Mouse (Mus musculus): ENCODE results near the gene Srp9. TPM values are rescaled to one million over a fixed set of nuclear protein-coding genes. Genes with fewer than 3 reads are reported as not detected.

Gene Srp9
- total and polyA plus RNA-seq, 2 experiments from 2014 or later, result 65.0 to 147 TPM

DNA sequence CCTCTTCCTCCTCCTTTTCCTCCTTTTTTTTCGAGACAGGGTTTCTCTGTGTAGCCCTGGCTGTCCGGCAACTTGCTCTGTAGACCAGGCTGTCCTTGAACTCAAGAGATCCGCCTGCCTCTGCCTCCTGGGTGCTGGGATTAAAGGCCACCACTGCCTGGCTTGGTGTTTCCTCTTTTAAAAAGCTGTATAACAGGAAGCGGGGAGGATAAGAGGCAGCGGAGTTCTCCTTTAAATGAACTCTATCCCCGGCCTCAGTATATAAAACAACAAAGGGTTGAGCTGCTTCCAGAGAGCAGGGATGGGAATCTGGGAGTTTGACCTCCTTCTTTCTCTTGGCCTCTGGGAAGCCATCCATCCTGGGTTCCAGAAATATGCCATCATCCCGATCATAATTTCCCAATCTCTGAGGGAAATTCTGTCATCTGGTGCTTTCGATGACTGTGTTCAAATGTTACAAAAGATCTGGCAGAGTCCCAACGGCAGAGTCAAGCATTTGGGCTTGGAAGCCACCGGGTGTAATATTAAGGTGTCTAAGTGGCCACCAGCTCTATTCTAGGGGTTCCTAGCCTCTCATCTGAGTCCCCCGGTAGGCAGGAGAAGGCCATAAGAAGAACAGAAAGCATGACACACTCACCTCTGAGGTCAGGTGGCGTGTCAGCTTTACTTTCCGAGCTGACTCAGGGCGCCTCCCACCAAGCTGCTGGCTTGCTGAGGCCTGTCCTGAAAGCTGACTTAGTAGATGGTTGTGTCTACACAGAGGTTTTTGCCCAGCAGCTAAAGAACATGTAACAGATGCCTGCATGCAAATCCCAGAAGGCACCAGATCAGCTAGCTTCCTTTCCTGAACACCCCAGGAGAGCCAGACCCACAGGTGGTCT lies 36.5 kb upstream of the Srp9 start:
- TF ChIP-seq CTCF (IDR thresholded peaks at IDR 0.05; ENCODE audit: low read depth) (no peak), EP300 (IDR thresholded peaks at IDR 0.05; ENCODE audit: low read depth) (no peak)
- DNase-seq (ENCODE audit: low spot score) (no peak), ATAC-seq (ENCODE audit: insufficient read depth, low read depth) (no peak)
- Histone ChIP-seq H3K4me3 (ENCODE audit: low read depth, low read length) (no peak overlapping the region), H3K9ac (replicated peaks; ENCODE audit: low read depth, low read length) (no peak overlapping the region), H3K36me3 (replicated peaks; ENCODE audit: control insufficient read depth, insufficient read depth, low read length) (no peaks in the 10 kb centered on the region), H3K4me1 (ENCODE audit: control insufficient read depth, insufficient read depth) (peaks cover 38% of the 10 kb centered on the region), H3K27me3 (ENCODE audit: control insufficient read depth, insufficient read depth, low read length) (no peaks in the 10 kb centered on the region), H3K4me2 (ENCODE audit: low read depth, low read length) (no peak overlapping the region), H3K27ac (ENCODE audit: low read depth) (peak overlapping the region; percentile 67), H3K9me3 (replicated peaks; ENCODE audit: control insufficient read depth, low read length) (no peaks in the 10 kb centered on the region)
- 74% methylated on average over 14 of the region's 14 CpGs for WGBS

GRCm38 (mm10) chr1:182088844-182089418 lies 35.6 kb upstream of the Srp9 start:
- WGBS, result 18% methylated on average over 14 of the region's 14 CpGs
- DNase-seq (ENCODE audit: low spot score) (peak; percentile 74), ATAC-seq (ENCODE audit: insufficient read depth, low read depth) (peak; percentile 81)
- Histone ChIP-seq H3K9me3 (replicated peaks; ENCODE audit: control insufficient read depth, low read length) (no peaks in the 10 kb centered on the region), H3K9ac (replicated peaks; ENCODE audit: low read depth, low read length) (0 out of 2 replicates have a peak overlapping the region, but pooled peaks have one; percentile 21), H3K36me3 (replicated peaks; ENCODE audit: control insufficient read depth, insufficient read depth, low read length) (no peaks in the 10 kb centered on the region), H3K4me2 (ENCODE audit: low read depth, low read length) (no peak overlapping the region), H3K4me3 (ENCODE audit: low read depth, low read length) (no peak overlapping the region), H3K27me3 (ENCODE audit: control insufficient read depth, insufficient read depth, low read length) (no peaks in the 10 kb centered on the region), H3K27ac (ENCODE audit: low read depth) (peak overlapping the region; percentile 67), H3K4me1 (ENCODE audit: control insufficient read depth, insufficient read depth) (peaks cover 38% of the 10 kb centered on the region)
- TF ChIP-seq EP300 (IDR thresholded peaks at IDR 0.05; ENCODE audit: low read depth), result no peak
- no peak for TF ChIP-seq CTCF (IDR thresholded peaks at IDR 0.05; ENCODE audit: low read depth)

DNA sequence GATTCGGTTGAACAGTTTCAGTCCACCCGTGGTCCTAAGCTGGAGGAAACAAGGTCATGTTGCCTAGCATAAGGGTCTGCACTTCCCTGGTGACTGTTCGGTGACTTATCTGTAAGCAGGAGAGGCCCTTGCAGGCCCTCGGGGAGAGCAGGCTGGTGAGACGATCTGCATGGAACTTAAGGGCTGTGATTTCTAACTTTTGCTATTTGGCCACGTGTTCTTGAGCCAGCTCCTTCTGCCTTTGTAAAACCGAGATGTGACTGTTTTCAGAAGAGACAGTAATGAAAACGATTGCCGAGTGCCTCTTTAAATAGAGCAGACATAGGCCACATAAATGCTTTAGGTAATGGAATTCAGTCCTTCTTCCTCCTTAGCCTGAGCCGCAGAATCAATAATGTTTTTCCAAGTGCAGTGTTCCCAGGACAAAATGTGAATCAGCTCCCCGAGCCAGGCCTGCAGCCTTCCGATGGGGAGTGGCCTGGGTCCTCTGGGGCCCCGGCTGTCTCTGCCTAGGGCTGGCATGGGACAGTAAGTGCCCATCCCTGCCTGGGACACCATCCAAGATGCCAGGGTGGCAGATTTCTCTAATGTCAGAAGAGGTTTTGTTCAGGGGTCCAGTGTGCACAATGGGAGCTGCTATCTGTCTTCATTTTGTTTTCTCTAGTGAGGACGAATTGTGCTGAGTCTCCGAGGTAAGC lies 34.8 kb upstream of the Srp9 start:
- 20% methylated on average over 15 of the region's 15 CpGs for WGBS
- peaks cover 40% of the 10 kb centered on the region for H3K4me1 ChIP-seq (ENCODE audit: control insufficient read depth, insufficient read depth)
- no peaks in the 10 kb centered on the region for H3K27me3 ChIP-seq (ENCODE audit: control insufficient read depth, insufficient read depth, low read length)
- TF ChIP-seq CTCF (IDR thresholded peaks at IDR 0.05; ENCODE audit: low read depth) (no peak), EP300 (IDR thresholded peaks at IDR 0.05; ENCODE audit: low read depth) (no peak)
- no peaks in the 10 kb centered on the region for H3K36me3 ChIP-seq (replicated peaks; ENCODE audit: control insufficient read depth, insufficient read depth, low read length)
- H3K9me3 ChIP-seq (replicated peaks; ENCODE audit: control insufficient read depth, low read length), result no peaks in the 10 kb centered on the region
- peak overlapping the region; percentile 21; the same call in 1 of the 2 replicates for H3K9ac ChIP-seq (replicated peaks; ENCODE audit: low read depth, low read length)
- ATAC-seq (ENCODE audit: insufficient read depth, low read depth) (no peak), DNase-seq (ENCODE audit: low spot score) (no peak)
- H3K4me3 ChIP-seq (ENCODE audit: low read depth, low read length), result no peak overlapping the region
- H3K27ac ChIP-seq (ENCODE audit: low read depth), result peak overlapping the region; percentile 67
- H3K4me2 ChIP-seq (ENCODE audit: low read depth, low read length), result no peak overlapping the region

DNA sequence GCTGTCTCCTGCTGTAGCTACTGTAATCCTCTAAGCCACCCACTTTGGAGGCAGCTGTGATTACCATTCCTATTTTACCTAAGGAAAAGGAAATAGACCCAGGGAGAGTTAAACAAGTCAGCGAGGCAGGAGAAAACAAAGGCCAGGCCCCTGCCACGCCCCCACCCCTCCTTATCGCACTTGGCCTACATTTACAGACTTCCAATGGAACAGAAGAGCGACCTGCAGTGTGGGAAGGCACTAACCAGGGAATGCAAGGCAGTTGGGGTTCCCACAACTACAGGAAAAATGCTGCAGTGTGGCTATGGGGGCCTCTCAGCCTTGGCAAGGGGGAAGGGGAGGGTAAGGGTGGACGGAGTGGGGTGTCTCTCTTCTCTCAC lies 34.2 kb upstream of the Srp9 start:
- H3K36me3 ChIP-seq (replicated peaks; ENCODE audit: control insufficient read depth, insufficient read depth, low read length), result no peaks in the 10 kb centered on the region

DNA sequence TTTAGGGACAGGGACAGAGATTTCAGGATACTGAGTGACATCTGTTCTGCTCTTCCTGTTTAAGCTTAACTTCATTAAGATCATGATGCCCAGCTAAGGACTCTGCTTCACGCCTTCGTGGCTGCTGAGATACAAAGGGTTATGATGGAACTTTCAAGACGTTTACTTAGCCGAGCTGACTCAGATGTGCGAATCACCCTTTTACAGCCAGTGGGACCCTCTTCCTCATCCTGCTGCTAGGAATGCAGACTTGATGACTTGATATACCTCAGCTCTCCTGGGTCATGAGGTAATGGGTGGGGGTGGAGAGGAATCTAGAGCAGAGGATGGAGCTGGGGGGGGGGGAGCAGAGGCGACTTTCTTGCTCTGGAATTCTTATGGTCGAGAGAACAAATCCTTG lies 33.3 kb upstream of the Srp9 start:
- H3K36me3 ChIP-seq (replicated peaks; ENCODE audit: control insufficient read depth, insufficient read depth, low read length), result no peaks in the 10 kb centered on the region
- ATAC-seq (ENCODE audit: insufficient read depth, low read depth) (no peak), DNase-seq (ENCODE audit: low spot score) (no peak)
- no peak overlapping the region for H3K9ac ChIP-seq (replicated peaks; ENCODE audit: low read depth, low read length)
- 65% methylated on average over 7 of the region's 7 CpGs for whole genome bisulfite sequencing
- no peaks in the 10 kb centered on the region for H3K9me3 ChIP-seq (replicated peaks; ENCODE audit: control insufficient read depth, low read length)
- H3K4me2 ChIP-seq (ENCODE audit: low read depth, low read length), result no peak overlapping the region
- H3K4me1 ChIP-seq (ENCODE audit: control insufficient read depth, insufficient read depth), result peaks cover 48% of the 10 kb centered on the region
- TF ChIP-seq CTCF (IDR thresholded peaks at IDR 0.05; ENCODE audit: low read depth), result no peak
- no peak for TF ChIP-seq EP300 (IDR thresholded peaks at IDR 0.05; ENCODE audit: low read depth)
- H3K27me3 ChIP-seq (ENCODE audit: control insufficient read depth, insufficient read depth, low read length), result no peaks in the 10 kb centered on the region
- no peak overlapping the region for H3K4me3 ChIP-seq (ENCODE audit: low read depth, low read length)
- H3K27ac ChIP-seq (ENCODE audit: low read depth), result no peak overlapping the region

More for the DNA sequence above, 34.2 kb upstream of the Srp9 start:
- H3K27ac ChIP-seq (ENCODE audit: low read depth), result peak overlapping the region; percentile 67
- TF ChIP-seq EP300 (IDR thresholded peaks at IDR 0.05; ENCODE audit: low read depth), result no peak
- TF ChIP-seq CTCF (IDR thresholded peaks at IDR 0.05; ENCODE audit: low read depth), result no peak
- no peak overlapping the region for H3K4me2 ChIP-seq (ENCODE audit: low read depth, low read length)
- WGBS, result 19% methylated on average over 5 of the region's 5 CpGs
- peaks cover 45% of the 10 kb centered on the region for H3K4me1 ChIP-seq (ENCODE audit: control insufficient read depth, insufficient read depth)
- no peaks in the 10 kb centered on the region for H3K27me3 ChIP-seq (ENCODE audit: control insufficient read depth, insufficient read depth, low read length)
- H3K9ac ChIP-seq (replicated peaks; ENCODE audit: low read depth, low read length), result 0 out of 2 replicates have a peak overlapping the region, but pooled peaks have one; percentile 21
- H3K9me3 ChIP-seq (replicated peaks; ENCODE audit: control insufficient read depth, low read length), result no peaks in the 10 kb centered on the region
- ATAC-seq (ENCODE audit: insufficient read depth, low read depth) (0 out of 2 replicates have a peak, but pooled peaks have one; percentile 21), DNase-seq (ENCODE audit: low spot score) (no peak)
- H3K4me3 ChIP-seq (ENCODE audit: low read depth, low read length), result no peak overlapping the region
